Mouse (Mus musculus) neural tube, embryonic 11.5 days (tissue): Measurements from ENCODE around the gene Cpeb3. TPM values are rescaled to one million over a fixed set of nuclear protein-coding genes. Genes with fewer than 3 reads are reported as not detected.

Experiments
- ATAC-seq: fragments of 200-750 bp; cut with Nextera tagmentation; 2 replicates; pipeline ENCODE4 v1.8.0; 2017; ENCODE audit warnings: moderate number of reproducible peaks, mild to moderate bottlenecking, moderate TSS enrichment, moderate library complexity; ENCODE audit not compliant: insufficient read depth, low FRiP score, low TSS enrichment
- DNase-seq: peaks from one replicate; pipeline ENCODE4 v3.0.0-alpha.2; 2015; ENCODE audit warnings: low spot score
- H3K27ac ChIP-seq: fragments of 300-500 bp; sonication (generic); 2 replicates; pipeline ENCODE4 v1.5.1; 2014; ENCODE audit warnings: low read depth, mild to moderate bottlenecking, low read length
- H3K27me3 ChIP-seq: fragments of 300-500 bp; sonication (generic); 2 replicates; pipeline ENCODE4 v1.6.1; 2014; ENCODE audit warnings: mild to moderate bottlenecking, low read length, mixed read lengths; ENCODE audit not compliant: control insufficient read depth, insufficient read depth
- H3K36me3 ChIP-seq: fragments of 300-500 bp; sonication (generic); 2 replicates; pipeline ENCODE4 v1.6.1; 2014; ENCODE audit warnings: mild to moderate bottlenecking, low read length, moderate library complexity, mixed read lengths; ENCODE audit not compliant: control insufficient read depth, insufficient read depth
- H3K4me1 ChIP-seq: fragments of 300-500 bp; sonication (generic); 2 replicates; pipeline ENCODE4 v1.6.1; 2014; ENCODE audit warnings: low read length, mixed read lengths; ENCODE audit not compliant: control insufficient read depth, insufficient read depth
- H3K4me2 ChIP-seq: fragments of 300-500 bp; sonication (generic); 2 replicates; pipeline ENCODE4 v1.6.1; 2014; ENCODE audit warnings: low read depth, mild to moderate bottlenecking, moderate library complexity
- H3K4me3 ChIP-seq: fragments of 300-500 bp; sonication (generic); 2 replicates; pipeline ENCODE4 v1.5.1; 2014; ENCODE audit warnings: low read depth, low read length
- H3K9ac ChIP-seq: fragments of 300-500 bp; sonication (generic); 2 replicates; pipeline ENCODE4 v1.6.1; 2014; ENCODE audit warnings: mild to moderate bottlenecking, low read length
- H3K9me3 ChIP-seq: fragments of 300-500 bp; sonication (generic); 2 replicates; pipeline ENCODE4 v1.6.1; 2016; ENCODE audit warnings: low read length; ENCODE audit not compliant: control insufficient read depth
- WGBS: fragments of 180-500 bp; shearing (Covaris S2); extraction: QIAGEN DNeasy Blood & Tissue Kit; methylation state at CpG from one replicate; pipeline ENCODE4 v1.1.7; 2014; 5-methylcytosine and 5-hydroxymethylcytosine counted together
- polyA plus RNA-seq: library from polyadenylated mRNA; unstranded; fragments of >200 nt; fragmentation: Nextera tagmentation; extraction: Ambion mirVana; gene quantifications from 2 replicates; pipeline ENCODE4 v1.2.1, GENCODE M21; 2014

The Cpeb3 gene
- polyA plus RNA-seq, 1 experiment from 2014 or later = 4.3 TPM

DNA sequence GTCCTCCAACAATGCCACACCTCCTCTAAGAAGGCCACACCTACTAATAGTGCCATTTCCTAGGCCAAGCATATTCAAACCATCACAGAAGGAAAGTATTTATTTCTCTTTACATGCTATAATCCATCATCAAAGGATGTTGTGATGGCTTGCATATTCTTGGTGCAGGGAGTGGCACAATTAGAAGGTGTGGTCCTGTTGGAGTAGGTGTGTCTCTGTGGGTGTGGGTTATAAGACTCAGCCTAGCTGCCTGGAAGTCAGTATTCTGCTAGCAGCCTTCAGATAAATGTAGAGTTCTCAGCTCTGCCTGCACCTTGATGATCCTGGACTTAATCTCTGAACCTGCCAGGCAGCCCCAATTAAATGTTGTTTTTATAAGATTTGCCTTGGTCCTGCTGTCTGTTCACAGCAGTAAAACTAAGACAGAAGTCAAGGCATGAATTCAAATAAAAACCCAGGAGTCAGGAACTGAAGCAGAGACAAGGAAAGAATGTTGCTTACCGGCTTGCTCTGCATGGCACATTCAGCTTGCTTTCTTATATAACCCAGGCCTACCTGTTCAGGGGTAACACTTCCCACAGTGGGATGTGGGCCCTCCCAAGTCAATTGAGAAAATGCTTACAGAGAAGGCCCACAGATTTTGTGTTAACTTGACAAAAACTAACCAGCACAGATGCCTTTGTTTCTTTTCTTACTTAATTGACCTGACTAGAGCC is 10.1 kb downstream of the Cpeb3 start:
- no peak overlapping the region for H3K4me3 ChIP-seq
- H3K27me3 ChIP-seq = no peaks in the 10 kb centered on the region
- no peak for ATAC-seq

DNA sequence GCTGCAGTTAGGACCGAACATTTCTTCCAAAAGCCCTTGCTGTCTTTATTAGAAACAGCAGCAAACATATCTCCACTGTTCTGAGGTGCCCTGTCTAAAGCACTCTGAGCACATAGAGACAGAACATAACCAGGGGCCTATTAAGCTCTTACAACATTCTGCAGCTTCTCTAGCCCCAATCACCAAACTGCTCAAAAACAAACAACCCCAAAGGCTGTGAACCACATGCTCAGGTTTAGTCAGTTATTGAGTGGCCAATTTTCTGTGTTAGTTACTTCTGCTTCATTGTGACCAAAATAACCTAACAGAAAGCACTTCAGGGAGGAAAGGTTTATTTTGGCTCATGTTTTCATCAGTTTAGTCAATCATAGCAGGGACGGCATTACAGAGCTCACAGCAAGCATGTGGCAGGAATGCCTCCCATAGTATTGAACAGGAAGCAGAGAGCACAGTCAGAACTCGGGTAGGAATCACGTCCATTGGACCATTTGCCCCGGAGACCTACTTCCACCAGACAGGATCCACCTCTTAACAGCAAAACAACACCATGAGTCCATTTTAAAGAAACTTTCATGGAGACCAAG is 15.8 kb downstream of the Cpeb3 start:
- no peak overlapping the region for H3K9ac ChIP-seq
- H3K27ac ChIP-seq = no peak overlapping the region
- no peaks in the 10 kb centered on the region for H3K9me3 ChIP-seq
- no peaks in the 10 kb centered on the region for H3K27me3 ChIP-seq
- no peaks in the 10 kb centered on the region for H3K36me3 ChIP-seq
- H3K4me3 ChIP-seq = no peak overlapping the region
- no peak for DNase-seq
- H3K4me2 ChIP-seq = no peak overlapping the region
- no peaks in the 10 kb centered on the region for H3K4me1 ChIP-seq
- ATAC-seq = no peak
- WGBS = 75% methylated on average over 5 of the region's 5 CpGs

More for the DNA sequence above, 10.1 kb downstream of the Cpeb3 start:
- H3K9ac ChIP-seq = no peak overlapping the region
- no peak overlapping the region for H3K4me2 ChIP-seq
- no peaks in the 10 kb centered on the region for H3K4me1 ChIP-seq
- no peak for DNase-seq
- H3K9me3 ChIP-seq = no peaks in the 10 kb centered on the region
- no peak overlapping the region for H3K27ac ChIP-seq
- H3K36me3 ChIP-seq = no peaks in the 10 kb centered on the region
- WGBS = 90% methylated on average over 1 of the region's 1 CpGs

DNA sequence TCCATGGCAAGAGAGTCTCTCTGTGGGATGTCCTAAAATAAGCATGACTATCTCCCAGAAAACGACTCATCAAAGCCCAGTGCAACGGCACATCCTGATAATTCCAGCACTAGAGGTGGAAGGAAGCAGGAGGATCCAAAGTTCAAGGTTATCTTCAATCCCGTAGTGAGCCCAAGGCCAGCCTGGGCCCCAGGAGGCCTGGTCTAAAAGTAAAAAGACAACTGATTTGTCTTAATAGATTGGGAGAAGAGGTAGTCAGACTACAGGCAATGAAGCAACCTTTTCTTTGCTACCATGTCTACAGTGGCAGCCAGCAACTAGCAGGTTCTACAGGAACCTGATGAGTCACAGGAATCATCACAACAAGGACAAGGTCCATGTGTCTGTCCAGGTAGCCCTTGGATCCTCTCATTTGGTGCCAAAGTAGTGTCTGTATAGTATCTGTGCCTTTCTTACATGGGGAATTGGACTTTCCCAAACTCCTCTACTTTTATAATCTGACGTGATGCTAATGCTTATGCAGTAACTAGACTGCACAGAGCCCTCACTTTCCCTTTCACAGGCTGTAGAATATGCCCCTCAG is 19.9 kb downstream of the Cpeb3 start:
- no peaks in the 10 kb centered on the region for H3K27me3 ChIP-seq
- no peak overlapping the region for H3K27ac ChIP-seq
- no peaks in the 10 kb centered on the region for H3K9me3 ChIP-seq
- no peak for ATAC-seq
- H3K4me2 ChIP-seq = no peak overlapping the region
- WGBS = 76% methylated on average over 4 of the region's 4 CpGs
- no peaks in the 10 kb centered on the region for H3K4me1 ChIP-seq
- no peak overlapping the region for H3K4me3 ChIP-seq
- no peak for DNase-seq
- H3K36me3 ChIP-seq = no peaks in the 10 kb centered on the region
- no peak overlapping the region for H3K9ac ChIP-seq

DNA sequence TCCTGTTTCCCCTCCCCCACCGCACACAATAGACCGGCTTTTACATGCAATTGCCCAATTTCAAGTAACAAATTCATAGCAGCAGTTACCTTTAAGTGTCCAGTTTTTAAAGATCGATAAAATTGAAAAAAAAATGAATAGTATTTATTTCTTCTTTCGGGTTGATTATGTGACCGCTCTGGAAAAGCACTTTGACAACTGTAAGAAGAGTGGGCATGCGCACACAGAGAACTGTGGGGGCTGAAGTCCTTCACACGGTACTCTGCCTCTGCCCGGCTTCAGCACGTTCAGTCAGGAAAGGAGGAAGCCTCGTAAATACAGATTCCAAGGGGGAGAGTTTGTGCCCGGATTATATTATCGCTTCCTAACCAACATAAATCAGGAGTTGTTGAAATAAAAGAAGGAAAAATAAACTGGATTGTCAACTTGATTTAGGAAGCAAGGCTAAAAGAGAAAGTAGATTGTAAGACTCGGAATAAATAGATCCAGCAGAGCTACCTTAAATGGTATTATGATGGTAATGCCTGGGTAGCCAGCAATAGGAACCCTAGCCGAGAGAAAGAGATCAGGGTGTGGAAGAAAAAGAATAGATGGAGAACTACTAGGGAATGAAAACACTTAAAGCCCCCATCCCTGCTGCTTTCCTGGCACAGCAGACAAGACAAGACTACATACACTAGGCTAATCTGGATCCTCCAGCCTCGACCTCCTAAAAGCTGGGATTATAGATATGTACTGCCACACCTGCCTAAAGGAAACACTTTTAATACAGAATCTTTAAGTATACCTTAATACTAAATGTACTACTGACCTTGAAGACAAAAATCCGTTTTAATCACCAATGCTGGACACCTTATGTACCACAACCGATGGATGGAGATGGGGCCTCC is 30.3 kb downstream of the Cpeb3 start:
- DNase-seq = peak; percentile 73
- Histone ChIP-seq H3K4me1 (peaks cover 6% of the 10 kb centered on the region), H3K27ac (no peak overlapping the region), H3K9ac (no peak overlapping the region), H3K36me3 (no peaks in the 10 kb centered on the region), H3K9me3 (no peaks in the 10 kb centered on the region), H3K4me2 (peak overlapping the region; percentile 39), H3K27me3 (peaks cover 5% of the 10 kb centered on the region), H3K4me3 (peak overlapping the region; percentile 27)
- 17% methylated on average over 17 of the region's 17 CpGs for WGBS
- ATAC-seq = 0 out of 2 replicates have a peak, but pooled peaks have one; percentile 54

DNA sequence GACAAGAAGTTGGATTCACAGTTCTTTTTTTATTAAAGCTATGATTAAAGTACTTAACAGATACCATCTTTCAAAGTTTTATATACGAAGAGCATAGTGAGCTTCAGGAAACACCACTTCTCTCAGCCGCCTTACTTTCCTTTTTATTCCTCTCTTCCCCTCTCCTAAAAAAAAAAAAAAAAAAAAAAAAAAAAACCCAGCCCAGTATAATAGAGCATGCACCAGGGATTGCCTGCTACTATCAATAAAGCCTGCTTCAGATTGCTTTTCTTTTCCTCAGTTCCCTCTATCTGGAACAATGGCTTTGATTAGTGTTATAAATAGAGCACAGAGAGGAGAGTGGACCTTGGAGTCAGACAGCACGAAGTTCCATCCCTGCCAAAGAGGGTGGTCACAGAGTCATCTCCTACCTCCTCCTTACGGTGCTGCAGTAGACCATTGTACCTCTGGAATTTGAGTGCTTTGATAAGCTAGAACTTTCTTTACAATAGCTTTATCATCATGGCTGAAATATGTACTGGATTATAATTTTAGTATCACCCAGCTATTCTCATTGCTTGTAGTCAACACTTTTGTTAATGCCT is 31.4 kb downstream of the Cpeb3 start:
- H3K9ac ChIP-seq = no peak overlapping the region
- H3K36me3 ChIP-seq = no peaks in the 10 kb centered on the region
- DNase-seq (no peak), ATAC-seq (no peak)
- 28% methylated on average over 4 of the region's 4 CpGs for WGBS
- peaks cover 6% of the 10 kb centered on the region for H3K4me1 ChIP-seq
- peaks cover 8% of the 10 kb centered on the region for H3K27me3 ChIP-seq
- H3K9me3 ChIP-seq = no peaks in the 10 kb centered on the region
- peak overlapping the region; percentile 28; the same call in 1 of the 2 replicates for H3K4me2 ChIP-seq
- no peak overlapping the region for H3K4me3 ChIP-seq
- H3K27ac ChIP-seq = no peak overlapping the region

DNA sequence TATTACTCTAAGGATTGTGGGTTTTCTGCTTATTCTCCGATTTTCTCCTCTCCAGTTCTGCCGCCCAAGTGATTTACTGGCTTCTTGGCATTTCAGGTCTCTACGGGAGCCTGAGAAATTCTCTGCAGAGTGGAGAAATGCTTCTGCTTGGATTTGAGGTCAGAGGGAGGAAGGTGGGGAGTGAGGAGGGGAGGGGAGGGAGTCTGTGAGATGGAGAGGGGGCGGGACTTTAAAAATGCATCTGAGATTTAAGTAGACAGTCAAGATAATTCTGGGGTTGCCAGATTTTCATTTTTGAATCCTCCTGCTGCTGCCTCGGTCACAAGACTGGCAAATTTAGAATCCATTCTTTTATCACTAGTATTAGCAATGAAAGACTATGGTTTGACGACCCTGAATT is 32.5 kb downstream of the Cpeb3 start:
- DNase-seq = peak; percentile 21
- H3K9ac ChIP-seq = no peak overlapping the region
- no peak for ATAC-seq

DNA sequence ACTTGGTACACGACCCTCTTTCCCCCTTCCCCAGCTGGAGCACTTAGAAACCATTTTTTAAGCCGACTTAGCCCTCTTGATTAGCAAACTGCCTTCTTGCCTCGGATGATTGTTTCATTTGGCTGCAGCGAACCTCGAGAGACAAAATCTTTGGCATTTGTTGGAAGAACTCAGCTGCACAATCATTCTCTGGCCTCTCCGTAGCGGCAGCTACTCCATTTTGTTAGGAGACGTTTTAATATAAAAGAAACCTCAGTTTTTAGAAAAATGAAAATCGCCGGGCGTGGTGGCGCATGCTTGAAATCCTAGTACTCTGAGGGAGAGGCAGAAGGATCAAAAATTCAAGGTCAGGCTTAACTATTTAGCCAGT is 33.0 kb downstream of the Cpeb3 start:
- peak overlapping the region; percentile 63 for H3K4me3 ChIP-seq
- H3K9me3 ChIP-seq = no peaks in the 10 kb centered on the region
- WGBS = 2% methylated on average over 12 of the region's 12 CpGs
- H3K36me3 ChIP-seq = no peaks in the 10 kb centered on the region
- H3K27me3 ChIP-seq = peaks cover 8% of the 10 kb centered on the region
- peaks cover 6% of the 10 kb centered on the region for H3K4me1 ChIP-seq
- peak overlapping the region; percentile 99 for H3K4me2 ChIP-seq
- H3K9ac ChIP-seq = peak overlapping the region; percentile 73
- DNase-seq = no peak
- no peak for ATAC-seq
- no peak overlapping the region for H3K27ac ChIP-seq

More for the DNA sequence above, 32.5 kb downstream of the Cpeb3 start:
- Histone ChIP-seq H3K9me3 (no peaks in the 10 kb centered on the region), H3K27me3 (peaks cover 8% of the 10 kb centered on the region), H3K27ac (no peak overlapping the region), H3K4me2 (peak overlapping the region; percentile 99), H3K36me3 (no peaks in the 10 kb centered on the region), H3K4me3 (peak overlapping the region; percentile 63), H3K4me1 (peaks cover 6% of the 10 kb centered on the region)
- WGBS = 12% methylated on average over 6 of the region's 6 CpGs

DNA sequence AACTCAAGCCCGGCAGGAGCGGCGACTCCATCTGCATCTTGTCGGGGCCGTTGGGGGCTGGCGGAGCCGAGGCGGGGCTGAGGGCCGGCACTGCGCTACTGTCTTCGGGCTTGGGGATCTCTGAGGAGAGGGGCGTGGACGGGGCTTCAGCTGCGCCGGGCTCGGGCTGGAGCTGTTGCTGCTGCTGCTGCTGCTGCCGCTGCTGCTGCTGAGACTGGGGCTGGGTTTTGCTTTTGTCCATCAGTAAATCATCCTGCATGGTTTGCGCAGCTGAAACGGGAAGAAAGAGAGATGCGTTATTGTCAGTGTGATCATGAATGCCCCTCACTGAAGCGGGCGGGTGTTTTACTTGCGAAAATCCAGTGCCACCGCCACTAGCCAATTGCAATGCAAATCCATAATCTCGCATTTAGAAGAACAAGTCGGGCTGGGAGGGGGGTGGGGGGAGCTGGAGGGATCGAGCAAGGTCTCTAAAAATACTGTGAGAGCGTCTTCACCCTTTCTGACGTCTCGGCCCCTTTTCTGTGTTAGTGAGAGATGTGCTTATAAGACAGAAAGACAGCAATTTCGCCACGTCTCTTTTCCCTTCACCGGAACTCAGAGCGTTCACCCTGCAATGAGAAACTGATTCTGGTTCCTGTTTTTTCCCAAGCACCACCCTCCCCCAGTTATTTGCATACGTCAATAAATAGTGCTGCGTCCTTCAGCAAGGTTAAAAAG is 33.5 kb downstream of the Cpeb3 start:
- Histone ChIP-seq H3K4me1 (peaks cover 6% of the 10 kb centered on the region), H3K27me3 (peaks cover 8% of the 10 kb centered on the region), H3K9ac (peak overlapping the region; percentile 73), H3K4me3 (peak overlapping the region; percentile 63), H3K36me3 (no peaks in the 10 kb centered on the region), H3K27ac (peak overlapping the region; percentile 69), H3K4me2 (peak overlapping the region; percentile 99), H3K9me3 (no peaks in the 10 kb centered on the region)
- ATAC-seq (peak; percentile 67), DNase-seq (peak; percentile 72)
- under 1% methylated on average over 36 of the region's 36 CpGs for WGBS
